Mouse (Mus musculus) subcutaneous adipose tissue, adult 2 months (tissue): Measurements from ENCODE around the gene Rasgrp3. TPM values are rescaled to one million over a fixed set of nuclear protein-coding genes. Genes with fewer than 3 reads are reported as not detected.

ENCODE experiments used
- polyA plus RNA-seq: library from polyadenylated mRNA; depleted of rRNA; stranded (reverse); fragments of >200 nt; gene quantifications from 2 replicates; pipeline ENCODE4 v1.2.3, GENCODE M21; 2012; ENCODE audit warnings: low replicate concordance; rRNA removed

Gene Rasgrp3
- polyA plus RNA-seq, result 8.7 and 10.1 TPM in 2 replicates

GRCm38 (mm10) chr17:75435599-75435998 is at the start of gene Rasgrp3:
Rasgrp3 (plus strand) TSS chr17:75435896.

GRCm38 (mm10) chr17:75551512-75552400 is 116.1 kb downstream of the Rasgrp3 start, which contains the start of gene Fam98a:
Fam98a (minus strand) TSS chr17:75551946.

Other genes with a start within 250 kb of the Rasgrp3 start
- gene Fam98a, start 116.0 kb downstream of the Rasgrp3 start, polyA plus RNA-seq, result 15.0 and 19.6 TPM in 2 replicates